Mouse (Mus musculus): ENCODE data around the gene Haghl. TPM values are rescaled to one million over a fixed set of nuclear protein-coding genes. Genes with fewer than 3 reads are reported as not detected.
A peak's percentile ranks its signal among the peaks of the same experiment; 100 is the strongest.

Haghl gene
- polyA plus RNA-seq, 1 experiment: 167 TPM

DNA sequence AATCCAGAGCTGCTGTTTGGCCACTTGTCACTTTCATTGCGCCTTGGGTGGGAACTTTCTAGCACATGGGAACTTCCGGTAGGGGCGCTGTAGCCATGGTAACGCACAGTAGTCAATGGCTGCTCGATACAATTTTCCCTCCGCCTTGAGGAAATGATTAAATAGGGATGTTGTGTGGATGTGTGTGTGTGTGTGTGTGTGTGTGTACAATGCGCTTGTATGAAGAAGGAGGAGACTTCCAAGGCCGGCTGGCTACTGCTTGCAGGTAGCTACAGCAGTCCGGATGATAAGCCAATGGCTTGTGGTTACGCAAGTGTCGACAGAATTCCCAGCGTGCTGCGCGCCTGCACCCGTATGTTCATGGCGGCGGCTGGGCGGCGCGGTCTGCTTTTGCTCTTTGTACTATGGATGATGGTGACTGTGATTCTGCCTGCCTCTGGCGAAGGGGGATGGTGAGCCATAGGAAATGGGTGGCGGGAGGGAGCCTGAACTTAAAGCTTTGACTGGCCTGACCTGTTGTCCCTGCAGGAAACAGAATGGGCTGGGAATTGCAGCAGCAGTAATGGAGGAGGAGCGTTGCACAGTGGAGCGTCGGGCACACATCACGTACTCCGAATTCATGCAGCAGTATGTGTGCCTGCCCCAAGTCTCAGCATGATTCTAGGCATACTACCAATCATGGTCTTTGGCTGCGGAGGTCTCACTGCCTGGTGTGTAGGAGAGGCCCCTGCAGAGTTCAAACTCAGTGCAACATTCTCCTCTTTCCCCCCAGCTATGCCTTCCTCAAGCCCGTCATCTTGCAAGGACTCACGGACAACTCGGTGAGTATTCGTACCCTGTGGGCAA is 43.5 kb upstream of the Haghl start, which contains the start of gene Jmjd8:
Gene Jmjd8, plus strand, starts transcription at position 156 of the 846 bp plus-strand sequence.
- TF ChIP-seq CTCF (IDR thresholded peaks at IDR 0.05; ENCODE audit: borderline replicate concordance, extremely low read depth, insufficient read depth, insufficient read length) (peak; percentile 65; the same call in 1 of the 2 replicates), POLR2A (IDR thresholded peaks at IDR 0.05; ENCODE audit: borderline replicate concordance, extremely low read depth, insufficient read depth, insufficient read length, poor library complexity, severe bottlenecking) (peak; percentile 54; the same call in 1 of the 2 replicates)
- DNase-seq (ENCODE audit: low read depth): peak; percentile 96

DNA sequence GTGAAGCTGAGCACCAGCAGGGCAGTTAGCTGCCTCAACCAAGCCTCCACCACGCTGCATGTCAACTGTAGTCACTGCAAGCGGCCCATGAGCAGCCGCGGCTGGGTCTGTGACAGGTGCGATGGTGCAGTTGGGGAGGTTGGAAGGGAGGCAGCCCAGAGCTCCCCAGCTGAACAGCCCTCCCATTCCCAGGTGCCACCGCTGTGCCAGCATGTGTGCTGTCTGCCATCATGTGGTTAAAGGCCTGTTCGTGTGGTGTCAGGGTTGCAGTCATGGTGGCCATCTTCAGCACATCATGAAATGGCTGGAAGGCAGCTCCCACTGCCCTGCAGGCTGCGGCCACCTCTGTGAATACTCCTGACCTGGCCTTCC is 42.7 kb upstream of the Haghl start:
- no peak for TF ChIP-seq CTCF (IDR thresholded peaks at IDR 0.05; ENCODE audit: borderline replicate concordance, extremely low read depth, insufficient read depth, insufficient read length)
- TF ChIP-seq POLR2A (IDR thresholded peaks at IDR 0.05; ENCODE audit: borderline replicate concordance, extremely low read depth, insufficient read depth, insufficient read length, poor library complexity, severe bottlenecking): no peak
- DNase-seq (ENCODE audit: low read depth): no peak

DNA sequence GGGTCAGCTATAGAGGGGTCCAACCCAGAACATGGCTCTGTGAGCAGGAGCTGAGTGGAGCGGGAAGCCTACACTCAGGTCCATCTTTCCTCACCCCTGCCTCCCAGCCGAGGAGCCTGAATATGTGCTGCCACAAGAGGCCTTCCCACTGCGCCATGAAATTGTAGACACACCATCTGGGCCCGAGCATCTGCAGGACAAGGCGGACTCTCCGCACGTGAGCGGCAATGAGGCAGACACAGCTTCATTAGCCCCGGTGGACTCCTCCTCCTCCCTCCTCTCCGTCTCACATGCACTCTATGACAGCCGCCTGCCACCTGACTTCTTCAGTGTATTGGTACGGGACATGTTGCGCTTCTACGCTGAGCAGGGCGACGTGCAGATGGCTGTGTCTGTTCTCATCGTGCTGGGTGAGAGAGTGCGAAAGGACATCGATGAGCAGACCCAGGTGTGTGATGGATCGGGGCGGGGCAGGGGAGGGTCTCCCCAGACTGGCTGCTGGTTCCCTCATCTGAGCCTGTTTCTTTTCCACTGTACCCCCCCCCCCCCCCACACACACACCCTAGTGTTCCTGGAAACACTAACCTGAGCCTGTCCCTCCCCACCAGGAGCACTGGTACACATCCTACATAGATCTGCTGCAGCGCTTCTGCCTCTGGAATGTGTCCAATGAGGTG is 42.2 kb upstream of the Haghl start:
- no peak for TF ChIP-seq CTCF (IDR thresholded peaks at IDR 0.05; ENCODE audit: borderline replicate concordance, extremely low read depth, insufficient read depth, insufficient read length)
- no peak for TF ChIP-seq POLR2A (IDR thresholded peaks at IDR 0.05; ENCODE audit: borderline replicate concordance, extremely low read depth, insufficient read depth, insufficient read length, poor library complexity, severe bottlenecking)
- DNase-seq (ENCODE audit: low read depth): no peak

DNA sequence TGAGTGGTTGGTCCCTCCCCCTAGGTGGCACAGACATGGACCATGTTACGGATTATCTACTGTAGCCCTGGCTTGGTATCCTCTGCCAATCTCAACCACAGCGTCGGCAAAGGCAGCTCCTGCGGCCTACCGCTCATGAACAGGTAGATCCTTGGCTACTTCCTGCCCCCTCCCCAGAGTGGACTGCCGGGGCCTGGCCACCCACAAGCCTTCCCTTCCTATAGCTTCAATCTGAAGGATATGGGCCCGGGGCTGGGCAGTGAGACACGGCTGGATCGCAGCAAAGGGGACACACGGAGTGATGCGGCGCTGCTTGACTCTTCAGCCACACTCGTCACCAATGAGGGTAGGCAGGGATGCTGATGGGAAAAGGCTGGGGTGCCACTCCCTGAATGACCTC is 41.5 kb upstream of the Haghl start:
- TF ChIP-seq POLR2A (IDR thresholded peaks at IDR 0.05; ENCODE audit: borderline replicate concordance, extremely low read depth, insufficient read depth, insufficient read length, poor library complexity, severe bottlenecking): no peak
- no peak for TF ChIP-seq CTCF (IDR thresholded peaks at IDR 0.05; ENCODE audit: borderline replicate concordance, extremely low read depth, insufficient read depth, insufficient read length)
- no peak for DNase-seq (ENCODE audit: low read depth)

DNA sequence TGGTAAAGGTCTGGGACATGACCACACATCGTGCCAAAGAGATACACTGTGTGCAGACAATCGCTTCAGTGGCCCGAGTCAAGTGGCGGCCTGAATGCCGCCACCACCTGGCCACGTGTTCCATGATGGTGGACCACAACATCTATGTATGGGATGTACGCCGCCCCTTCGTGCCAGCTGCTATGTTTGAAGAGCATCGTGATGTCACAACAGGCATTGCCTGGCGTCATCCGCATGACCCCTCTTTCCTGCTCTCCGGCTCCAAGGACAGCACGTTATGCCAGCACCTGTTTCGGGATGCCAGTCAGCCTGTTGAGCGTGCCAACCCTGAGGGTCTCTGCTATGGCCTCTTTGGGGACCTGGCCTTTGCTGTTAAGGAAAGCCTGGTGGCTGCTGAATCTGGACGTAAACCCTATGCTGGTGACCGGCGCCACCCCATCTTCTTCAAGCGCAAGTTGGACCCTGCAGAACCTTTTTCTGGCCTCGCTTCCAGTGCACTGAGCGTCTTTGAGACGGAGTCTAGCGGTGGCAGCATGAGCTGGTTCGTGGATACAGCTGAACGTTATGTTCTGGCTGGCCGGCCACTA is 40.6 kb upstream of the Haghl start:
- no peak for DNase-seq (ENCODE audit: low read depth)
- no peak for TF ChIP-seq CTCF (IDR thresholded peaks at IDR 0.05; ENCODE audit: borderline replicate concordance, extremely low read depth, insufficient read depth, insufficient read length)
- TF ChIP-seq POLR2A (IDR thresholded peaks at IDR 0.05; ENCODE audit: borderline replicate concordance, extremely low read depth, insufficient read depth, insufficient read length, poor library complexity, severe bottlenecking): no peak

DNA sequence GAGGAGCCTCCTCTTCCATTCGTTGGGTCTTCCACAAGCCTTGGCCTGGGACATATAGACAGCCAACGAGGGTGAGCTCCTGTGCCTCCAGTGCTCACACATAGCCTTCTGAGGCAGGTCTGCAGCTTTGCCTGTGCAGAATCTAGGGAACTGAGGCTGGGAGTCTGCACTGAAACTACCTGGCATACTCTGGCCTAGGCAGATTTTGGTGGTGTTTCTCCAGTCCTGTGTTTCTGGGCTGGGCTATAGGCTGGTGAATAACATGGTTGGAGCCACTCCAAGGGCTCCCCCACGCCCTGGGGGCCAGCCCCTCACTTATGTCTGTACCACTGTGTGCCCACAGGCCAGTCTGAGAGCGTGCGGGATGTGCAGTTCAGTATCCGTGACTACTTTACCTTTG is 39.8 kb upstream of the Haghl start:
- DNase-seq (ENCODE audit: low read depth): no peak
- no peak for TF ChIP-seq POLR2A (IDR thresholded peaks at IDR 0.05; ENCODE audit: borderline replicate concordance, extremely low read depth, insufficient read depth, insufficient read length, poor library complexity, severe bottlenecking)
- TF ChIP-seq CTCF (IDR thresholded peaks at IDR 0.05; ENCODE audit: borderline replicate concordance, extremely low read depth, insufficient read depth, insufficient read length): no peak

DNA sequence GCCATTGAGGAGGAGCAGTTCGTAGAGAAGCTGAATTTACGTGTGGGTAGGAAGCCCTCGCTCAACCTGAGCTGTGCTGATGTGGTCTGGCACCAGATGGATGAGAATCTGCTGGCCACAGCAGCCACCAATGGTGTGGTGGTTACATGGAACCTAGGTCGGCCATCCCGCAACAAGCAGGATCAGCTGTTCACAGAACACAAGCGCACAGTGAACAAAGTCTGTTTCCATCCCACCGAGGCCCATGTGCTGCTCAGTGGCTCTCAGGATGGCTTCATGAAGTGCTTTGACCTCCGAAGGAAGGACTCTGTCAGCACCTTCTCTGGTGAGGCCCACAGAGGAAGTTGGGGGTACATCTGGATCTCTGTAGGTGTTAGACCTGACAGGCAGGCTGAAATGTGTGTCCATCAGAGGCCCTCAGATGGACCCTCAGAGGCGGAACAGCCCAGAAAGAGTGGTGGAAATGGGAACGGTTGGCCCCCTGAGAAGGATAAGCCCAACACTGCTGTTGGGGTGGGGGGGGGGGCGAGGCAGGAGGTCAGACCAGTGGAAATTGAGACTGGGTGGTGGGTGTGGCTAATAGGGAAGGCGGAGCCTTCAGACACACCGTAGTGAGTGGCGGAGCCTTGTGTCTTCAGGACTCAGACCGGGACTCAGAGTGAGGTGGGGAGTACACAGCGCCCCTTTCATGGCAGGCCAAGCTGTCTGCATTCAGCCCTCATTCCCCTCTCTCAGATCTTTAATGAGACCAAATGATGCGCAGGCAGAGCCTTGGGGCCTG is 39.1 kb upstream of the Haghl start:
- DNase-seq (ENCODE audit: low read depth): no peak
- no peak for TF ChIP-seq CTCF (IDR thresholded peaks at IDR 0.05; ENCODE audit: borderline replicate concordance, extremely low read depth, insufficient read depth, insufficient read length)
- no peak for TF ChIP-seq POLR2A (IDR thresholded peaks at IDR 0.05; ENCODE audit: borderline replicate concordance, extremely low read depth, insufficient read depth, insufficient read length, poor library complexity, severe bottlenecking)

DNA sequence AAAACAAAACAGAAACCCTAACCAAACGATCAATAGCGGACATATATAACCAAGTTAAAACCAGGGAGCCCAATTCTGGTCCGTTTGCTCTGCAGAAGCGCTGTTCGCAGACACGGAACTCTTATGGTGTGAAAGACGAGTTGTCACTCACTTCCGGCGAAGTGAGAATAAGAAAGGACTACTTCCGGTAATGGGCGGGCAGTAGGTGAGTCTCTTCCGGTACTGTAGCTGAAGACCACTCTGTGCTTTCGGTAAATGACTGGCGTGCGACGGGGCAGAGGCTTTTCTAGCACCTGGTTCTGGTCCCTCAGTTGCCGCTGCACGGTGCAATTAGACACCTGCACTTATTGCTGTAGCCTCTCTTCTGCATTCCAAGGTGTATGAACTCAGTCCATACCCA is 38.0 kb upstream of the Haghl start, which contains the start of gene Wdr24:
Gene Wdr24, plus strand, starts transcription at position 176 of the 400 bp plus-strand sequence.
- DNase-seq (ENCODE audit: low read depth): peak; percentile 97
- TF ChIP-seq POLR2A (IDR thresholded peaks at IDR 0.05; ENCODE audit: borderline replicate concordance, extremely low read depth, insufficient read depth, insufficient read length, poor library complexity, severe bottlenecking) (peak; percentile 24; the same call in 1 of the 2 replicates), CTCF (IDR thresholded peaks at IDR 0.05; ENCODE audit: borderline replicate concordance, extremely low read depth, insufficient read depth, insufficient read length) (no peak)

DNA sequence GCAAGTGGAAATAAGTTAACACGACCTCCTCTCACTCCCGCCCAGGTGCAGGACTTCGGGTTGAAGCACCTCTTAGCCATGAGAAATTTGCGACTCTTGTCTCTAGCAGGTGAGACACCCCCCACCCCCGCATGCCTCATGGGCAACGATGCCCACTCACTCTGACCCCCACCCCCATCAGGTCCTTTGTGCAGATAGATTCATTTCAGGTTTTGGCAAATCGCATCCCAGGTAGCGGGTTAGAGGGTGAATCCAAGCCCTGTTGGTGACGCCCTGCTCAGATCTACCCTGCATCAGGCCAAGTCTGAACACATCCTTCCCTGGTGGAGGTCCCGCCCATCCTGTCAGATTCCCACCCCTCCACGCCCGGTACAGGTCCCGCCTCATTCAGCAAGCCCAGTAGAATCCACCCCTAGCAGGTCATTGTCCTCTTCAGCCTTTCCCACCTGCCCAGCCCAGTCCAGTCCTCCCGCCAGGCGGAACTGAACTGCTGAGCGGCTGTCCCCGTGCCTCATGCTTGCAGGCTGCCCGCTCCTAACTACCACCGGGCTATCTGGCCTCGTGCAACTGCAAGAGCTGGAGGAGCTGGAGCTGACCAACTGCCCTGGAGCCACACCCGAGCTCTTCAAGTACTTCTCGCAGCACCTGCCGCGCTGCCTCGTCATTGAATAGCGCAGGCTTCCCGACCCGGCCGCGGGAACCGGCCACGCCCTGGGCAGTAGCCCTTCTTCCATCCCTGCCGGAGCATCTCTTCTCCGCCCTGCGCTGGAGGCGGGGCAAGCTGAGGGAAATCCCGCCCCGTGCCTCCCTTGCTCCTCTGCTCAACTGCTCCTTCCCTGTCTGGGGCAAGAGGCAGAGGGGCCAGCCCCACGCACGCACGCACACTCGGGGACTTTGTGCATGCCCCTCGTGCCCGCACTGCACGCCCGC is 33.6 kb upstream of the Haghl start:
- TF ChIP-seq POLR2A (IDR thresholded peaks at IDR 0.05; ENCODE audit: borderline replicate concordance, extremely low read depth, insufficient read depth, insufficient read length, poor library complexity, severe bottlenecking) (no peak), CTCF (IDR thresholded peaks at IDR 0.05; ENCODE audit: borderline replicate concordance, extremely low read depth, insufficient read depth, insufficient read length) (no peak)
- no peak for DNase-seq (ENCODE audit: low read depth)

DNA sequence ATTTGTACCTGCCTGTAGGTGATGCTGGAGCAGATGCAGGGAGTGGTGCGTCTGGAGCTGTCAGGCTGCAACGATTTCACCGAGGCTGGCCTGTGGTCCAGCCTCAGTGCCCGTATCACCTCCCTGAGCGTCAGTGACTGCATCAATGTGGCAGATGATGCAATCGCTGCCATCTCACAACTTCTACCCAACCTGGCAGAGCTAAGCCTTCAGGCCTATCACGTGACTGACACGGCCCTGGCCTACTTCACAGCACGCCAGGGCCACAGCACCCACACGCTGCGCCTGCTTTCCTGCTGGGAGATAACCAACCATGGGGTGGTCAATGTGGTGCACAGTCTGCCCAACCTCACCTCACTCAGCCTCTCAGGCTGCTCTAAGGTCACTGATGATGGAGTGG is 32.2 kb upstream of the Haghl start:
- DNase-seq (ENCODE audit: low read depth): no peak
- TF ChIP-seq CTCF (IDR thresholded peaks at IDR 0.05; ENCODE audit: borderline replicate concordance, extremely low read depth, insufficient read depth, insufficient read length) (no peak), POLR2A (IDR thresholded peaks at IDR 0.05; ENCODE audit: borderline replicate concordance, extremely low read depth, insufficient read depth, insufficient read length, poor library complexity, severe bottlenecking) (no peak)

Measured in brain, embryonic 14.5 days (tissue).